Mouse (Mus musculus) brown adipose tissue, adult 24 weeks (tissue): Measurements from ENCODE around the gene Anks1b. TPM values are rescaled to one million over a fixed set of nuclear protein-coding genes. Genes with fewer than 3 reads are reported as not detected.

ENCODE experiments used
- H3K27ac ChIP-seq: fragments of 200-500 bp; replicated peaks from 2 replicates; pipeline ENCODE4 v1.5.1; 2012; ENCODE audit warnings: low read depth, mild to moderate bottlenecking, low read length
- H3K4me1 ChIP-seq: fragments of 200-500 bp; 2 replicates; pipeline ENCODE4 v1.6.1; 2012; ENCODE audit warnings: low read length, mixed read lengths; ENCODE audit not compliant: control insufficient read depth, insufficient read depth, insufficient read length
- H3K4me3 ChIP-seq: fragments of 200-500 bp; 2 replicates; pipeline ENCODE4 v1.5.1; 2012; ENCODE audit warnings: low read depth, mild to moderate bottlenecking, low read length, moderate library complexity; ENCODE audit not compliant: insufficient read depth
- polyA plus RNA-seq: library from polyadenylated mRNA; stranded (reverse); fragments of >200 nt; gene quantifications from 2 replicates; pipeline ENCODE4 v1.2.4, GENCODE M21; 2012; ENCODE audit not compliant: missing spikeins, insufficient read depth, insufficient read length

The Anks1b gene
- polyA plus RNA-seq, 1 experiment, result not detected

DNA sequence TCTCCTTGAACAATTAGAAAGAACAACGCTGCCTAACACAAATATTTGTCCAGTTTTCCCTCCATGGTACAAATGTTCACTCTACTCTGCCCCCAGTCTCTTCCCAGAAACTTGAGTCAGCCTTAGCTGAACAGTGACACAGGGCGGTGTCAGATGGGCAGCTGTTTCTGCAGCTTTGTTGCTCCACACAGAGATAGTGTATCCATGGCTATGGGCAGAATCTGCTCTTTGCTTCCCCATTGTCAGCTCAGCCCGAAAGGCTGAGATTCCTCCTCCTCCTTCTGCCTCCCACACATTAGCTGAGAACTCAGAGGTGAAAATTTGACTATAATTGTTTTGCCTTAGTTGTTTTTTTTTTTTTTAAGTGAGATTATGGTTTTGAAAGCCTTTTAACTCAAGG is 1024.6 kb downstream of the Anks1b start:
- Histone ChIP-seq H3K4me3 (no peak overlapping the region), H3K27ac (no peak overlapping the region), H3K4me1 (no peaks in the 10 kb centered on the region)

DNA sequence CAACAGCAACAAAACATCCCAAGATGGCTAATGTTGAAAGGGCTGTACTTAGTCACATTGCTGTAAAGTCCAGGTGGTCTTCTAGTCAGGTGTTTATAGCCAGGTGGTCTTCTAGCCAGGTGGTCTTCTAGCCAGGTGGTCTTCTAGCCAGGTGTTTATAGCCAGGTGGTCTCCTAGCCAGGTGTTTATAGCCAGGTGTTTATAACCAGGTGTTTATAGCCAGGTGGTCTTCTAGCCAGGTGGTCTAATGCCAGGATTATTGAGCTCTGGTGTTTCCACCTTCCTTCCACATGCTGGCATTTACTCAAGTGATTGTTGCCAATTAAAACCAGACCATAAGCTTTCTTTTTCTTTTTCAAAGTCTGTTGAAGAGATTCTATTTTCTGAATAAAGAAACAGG is 1030.9 kb downstream of the Anks1b start:
- Histone ChIP-seq H3K4me1 (no peaks in the 10 kb centered on the region), H3K27ac (no peak overlapping the region), H3K4me3 (no peak overlapping the region)

DNA sequence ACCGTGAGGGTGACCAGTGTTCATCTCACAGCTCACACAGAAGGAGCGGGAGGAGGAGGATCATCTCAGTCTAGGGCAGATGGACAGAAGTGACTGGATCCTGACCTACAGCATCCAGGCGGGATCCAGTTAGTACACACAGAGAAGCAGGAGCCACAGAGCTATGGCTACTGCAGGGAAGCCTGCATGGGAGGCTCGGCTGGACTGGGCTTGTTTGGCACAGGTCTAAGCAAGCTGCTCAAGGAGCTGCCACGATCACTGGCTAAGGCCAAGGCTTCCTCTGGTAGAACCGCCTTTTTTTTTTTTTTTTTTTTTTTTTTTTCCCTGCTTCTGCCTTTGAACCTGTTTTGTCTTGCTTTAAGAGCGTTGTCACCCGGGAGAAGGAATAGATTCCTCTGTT is 1034.1 kb downstream of the Anks1b start:
- Histone ChIP-seq H3K4me1 (no peaks in the 10 kb centered on the region), H3K27ac (no peak overlapping the region), H3K4me3 (no peak overlapping the region)

DNA sequence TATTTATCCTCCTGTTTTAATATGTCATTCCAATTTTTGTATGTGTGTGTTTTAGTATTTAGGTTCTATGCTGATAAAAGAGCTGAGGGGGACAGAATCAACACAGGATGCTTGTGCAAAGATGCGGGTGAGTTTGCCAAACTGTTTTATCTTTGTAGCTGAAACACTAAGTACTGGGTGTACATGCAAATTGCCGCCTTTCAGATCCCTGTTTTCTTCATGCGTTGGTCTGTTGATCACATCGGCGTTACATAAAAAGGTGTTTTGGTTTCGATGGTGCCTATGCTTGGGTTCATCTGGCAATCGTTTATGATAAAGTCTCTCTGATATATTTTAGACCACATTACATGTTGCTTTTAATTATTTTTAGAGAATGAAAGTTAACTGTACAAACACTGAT is 1050.2 kb downstream of the Anks1b start:
- Histone ChIP-seq H3K27ac (no peak overlapping the region), H3K4me1 (no peaks in the 10 kb centered on the region), H3K4me3 (no peak overlapping the region)

DNA sequence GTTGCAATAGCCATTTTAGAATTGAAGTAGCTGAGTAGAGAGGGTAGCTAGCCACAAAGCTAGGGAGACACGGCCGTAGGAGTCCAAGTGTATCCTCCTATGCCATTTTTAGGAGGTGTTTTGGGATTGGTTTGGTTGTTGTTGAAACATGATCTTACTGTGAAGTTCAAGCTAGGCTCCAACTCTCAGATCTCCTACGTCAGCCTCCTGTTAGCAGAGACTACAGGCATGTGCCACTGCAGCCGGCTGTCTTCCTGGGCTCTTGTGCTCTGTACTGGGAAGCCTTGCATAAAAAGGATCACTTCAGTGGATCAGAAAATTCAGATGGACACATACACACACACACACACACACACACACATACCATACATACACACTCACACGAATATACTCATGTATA is 1059.8 kb downstream of the Anks1b start:
- H3K4me3 ChIP-seq, result no peak overlapping the region
- no peak overlapping the region for H3K27ac ChIP-seq

DNA sequence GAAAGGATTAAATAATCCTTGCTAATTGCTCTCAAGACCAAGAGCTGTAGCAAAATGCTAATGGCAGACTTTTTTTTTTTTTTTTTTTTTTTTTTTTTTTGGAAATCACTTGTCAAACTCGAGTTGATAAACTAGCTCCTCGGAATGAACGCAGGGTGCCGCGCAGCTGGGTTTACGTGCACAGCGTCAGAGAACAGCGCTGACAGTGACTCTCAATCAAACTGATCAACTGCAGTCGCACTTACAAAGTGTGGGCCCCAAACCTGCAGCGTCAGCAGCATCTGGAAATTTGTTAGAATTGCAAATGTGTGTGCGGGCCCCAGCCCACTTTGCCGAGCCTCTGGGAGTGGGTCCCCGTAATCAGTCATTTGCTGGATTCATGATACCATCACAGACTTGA is 1061.4 kb downstream of the Anks1b start:
- no peak overlapping the region for H3K4me3 ChIP-seq
- no peak overlapping the region for H3K27ac ChIP-seq
- H3K4me1 ChIP-seq, result no peaks in the 10 kb centered on the region

More for the DNA sequence above, 1059.8 kb downstream of the Anks1b start:
- H3K4me1 ChIP-seq, result no peaks in the 10 kb centered on the region

DNA sequence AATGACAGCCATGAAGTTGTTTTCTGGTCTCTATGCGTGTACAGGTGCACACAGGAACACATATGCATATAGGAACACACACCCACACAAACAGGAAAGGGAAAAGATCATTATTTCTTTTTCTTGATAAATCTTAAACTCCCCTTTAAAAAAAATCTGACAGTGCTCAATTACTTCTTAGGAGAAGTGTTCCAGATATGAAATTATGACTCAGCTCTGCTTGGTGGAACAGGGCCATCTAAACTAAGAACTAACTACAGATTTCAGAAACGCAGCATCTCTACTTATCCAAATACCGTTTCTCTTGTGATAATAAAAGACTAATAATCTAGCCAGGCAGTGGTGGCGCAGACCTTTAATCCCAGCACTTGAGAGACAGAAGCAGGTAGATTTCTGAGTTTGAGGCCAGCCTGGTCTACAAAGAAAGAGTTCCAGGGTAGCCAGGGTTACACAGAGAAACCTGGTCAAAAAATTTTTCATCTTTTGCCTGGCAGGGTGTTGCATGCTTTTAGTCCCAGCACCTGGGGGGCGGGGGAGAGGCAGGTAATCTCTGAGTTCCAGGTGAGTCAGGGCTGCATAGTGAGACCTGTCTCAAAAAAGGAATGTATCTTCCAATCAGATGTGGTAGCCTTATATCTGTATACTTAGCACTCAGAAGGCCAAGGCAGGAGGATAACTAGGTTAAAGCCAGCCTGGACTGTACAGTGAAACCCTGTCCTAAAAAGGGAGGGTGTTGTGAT is 1064.6 kb downstream of the Anks1b start:
- no peak overlapping the region for H3K4me3 ChIP-seq
- H3K27ac ChIP-seq, result no peak overlapping the region
- no peaks in the 10 kb centered on the region for H3K4me1 ChIP-seq

DNA sequence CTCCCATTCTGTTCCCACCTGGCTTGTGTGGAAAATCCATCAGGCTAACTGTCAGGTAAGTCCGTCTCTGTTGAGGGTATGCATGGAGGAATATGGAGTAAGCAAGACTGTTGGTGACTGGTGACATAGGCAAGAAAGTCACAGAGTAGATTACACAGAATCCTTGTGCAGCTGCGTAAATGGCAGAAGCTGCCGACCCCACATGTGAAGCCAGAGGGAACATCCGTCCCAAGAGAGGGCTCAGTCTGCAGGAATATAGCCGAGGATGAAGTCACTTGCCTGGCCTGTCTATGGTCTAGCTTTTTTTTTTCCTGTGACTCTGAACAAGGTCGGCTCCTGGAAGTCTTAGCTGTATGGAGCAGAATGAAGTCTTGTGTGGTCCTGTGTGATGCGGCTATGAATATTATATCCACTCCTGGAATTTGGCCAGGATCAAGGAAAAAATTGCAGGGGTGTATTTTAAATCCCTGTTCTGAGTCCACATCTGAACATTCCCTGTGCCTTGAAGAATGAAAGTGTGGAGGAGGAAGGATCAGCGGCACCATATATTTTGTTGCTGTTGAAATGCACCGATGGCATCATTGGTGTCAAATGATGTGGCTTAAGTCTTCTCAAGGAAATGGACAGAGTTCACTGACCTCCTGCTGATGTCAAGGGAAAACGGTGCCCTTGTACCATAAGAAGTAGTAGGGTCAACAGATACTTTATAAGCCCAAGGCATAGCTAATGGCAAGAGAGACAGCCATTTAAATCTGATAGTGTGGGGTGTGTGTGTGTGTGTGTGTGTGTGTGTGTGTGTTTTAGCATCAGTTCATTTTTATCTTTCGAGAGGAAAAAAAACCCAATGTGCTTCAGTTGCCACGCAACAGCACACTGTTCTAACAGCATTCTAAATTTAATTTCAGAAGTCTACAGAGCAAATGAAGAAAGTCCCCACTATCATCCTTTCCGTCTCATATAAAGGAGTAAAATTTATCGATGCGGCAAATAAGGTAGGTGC is 1067.5 kb downstream of the Anks1b start:
- Histone ChIP-seq H3K4me1 (no peaks in the 10 kb centered on the region), H3K4me3 (no peak overlapping the region), H3K27ac (no peak overlapping the region)

DNA sequence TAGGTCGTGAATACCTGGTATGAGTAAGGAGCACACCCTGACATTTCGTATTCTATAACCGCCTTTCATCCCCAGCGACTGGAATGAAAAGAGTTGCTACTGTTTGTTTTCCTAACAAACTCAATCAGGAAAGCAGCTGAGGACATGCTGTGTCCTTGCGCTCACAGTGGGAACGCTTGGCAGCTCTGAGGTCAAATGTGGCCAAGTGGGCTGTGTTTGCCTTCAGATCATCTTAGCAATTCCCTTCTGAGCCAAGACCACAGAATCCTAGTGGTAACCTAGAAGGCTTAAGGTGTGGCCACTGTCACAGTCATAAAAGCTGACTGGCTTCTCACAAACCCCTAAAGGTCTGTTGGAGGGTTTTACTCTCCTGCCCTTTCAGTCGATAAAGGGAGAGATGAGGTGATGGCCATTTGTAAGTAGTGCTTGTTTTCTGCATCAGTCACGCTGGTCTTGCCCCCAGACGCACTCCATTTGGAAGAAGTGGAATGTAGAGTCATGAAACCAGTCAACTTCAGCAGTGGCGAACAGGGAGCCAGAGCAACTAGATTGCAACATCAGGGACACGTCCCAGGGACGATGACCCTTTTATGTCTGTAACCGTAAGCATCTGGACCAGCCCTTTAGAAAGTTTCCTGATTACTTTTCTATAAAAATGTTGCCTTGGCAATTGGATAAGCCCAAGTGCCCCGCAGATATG is 1068.8 kb downstream of the Anks1b start:
- Histone ChIP-seq H3K4me3 (no peak overlapping the region), H3K27ac (no peak overlapping the region), H3K4me1 (no peaks in the 10 kb centered on the region)

DNA sequence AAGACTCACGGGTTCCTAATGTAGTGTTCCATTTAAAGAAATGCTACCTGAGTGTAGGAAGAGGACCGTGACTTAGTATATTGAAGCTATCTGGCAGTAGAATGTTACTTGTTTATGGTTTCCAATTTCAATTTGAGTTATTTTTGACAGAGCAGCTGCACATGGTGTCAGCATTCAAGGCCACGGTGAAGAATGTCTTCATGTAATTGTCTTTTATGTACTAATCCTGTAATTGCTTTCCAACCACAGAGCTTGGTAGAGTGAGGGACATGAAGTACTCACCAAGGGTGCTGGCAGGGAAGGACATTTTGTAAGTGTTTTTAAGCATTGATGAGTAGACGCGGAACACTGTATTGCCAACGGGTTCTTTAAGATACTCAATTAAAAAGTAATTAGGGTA is 1073.7 kb downstream of the Anks1b start:
- Histone ChIP-seq H3K4me1 (no peaks in the 10 kb centered on the region), H3K4me3 (no peak overlapping the region), H3K27ac (no peak overlapping the region)

DNA sequence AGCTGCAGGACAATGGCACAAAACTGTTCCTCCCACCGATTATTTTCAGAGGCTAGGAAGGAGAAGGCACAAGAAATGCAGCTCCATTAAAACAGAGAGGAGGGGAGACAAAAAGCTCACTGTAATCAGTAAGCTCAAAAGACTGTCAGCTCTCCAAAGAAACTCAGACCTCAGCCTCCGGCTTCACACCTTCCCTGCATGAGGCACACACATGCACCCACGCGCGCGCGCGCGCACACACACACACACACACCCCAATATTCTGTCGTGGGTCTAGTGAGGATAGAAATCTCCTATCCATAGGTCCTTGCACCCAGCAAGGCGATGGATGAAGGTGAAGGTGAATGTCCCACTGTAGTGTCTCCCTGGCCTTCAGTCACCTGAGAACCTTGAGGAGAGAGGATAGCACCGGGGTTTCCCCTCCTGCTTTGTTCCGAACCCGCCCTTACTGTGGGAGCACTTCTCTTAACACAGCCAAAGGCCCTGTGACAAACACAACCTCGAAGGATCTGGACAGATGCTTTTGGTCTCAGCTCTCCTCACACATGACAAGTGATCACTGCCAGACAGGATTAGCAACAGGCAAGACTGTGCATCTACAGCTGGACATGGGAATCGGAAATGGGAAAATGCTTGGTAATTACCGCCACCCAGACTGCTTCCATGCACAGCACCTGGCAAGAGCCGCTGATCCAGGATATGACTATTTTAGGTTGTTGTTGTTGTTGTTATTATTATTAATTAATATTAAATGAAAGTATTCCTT is 1074.5 kb downstream of the Anks1b start:
- Histone ChIP-seq H3K4me1 (no peaks in the 10 kb centered on the region), H3K27ac (no peak overlapping the region), H3K4me3 (no peak overlapping the region)

DNA sequence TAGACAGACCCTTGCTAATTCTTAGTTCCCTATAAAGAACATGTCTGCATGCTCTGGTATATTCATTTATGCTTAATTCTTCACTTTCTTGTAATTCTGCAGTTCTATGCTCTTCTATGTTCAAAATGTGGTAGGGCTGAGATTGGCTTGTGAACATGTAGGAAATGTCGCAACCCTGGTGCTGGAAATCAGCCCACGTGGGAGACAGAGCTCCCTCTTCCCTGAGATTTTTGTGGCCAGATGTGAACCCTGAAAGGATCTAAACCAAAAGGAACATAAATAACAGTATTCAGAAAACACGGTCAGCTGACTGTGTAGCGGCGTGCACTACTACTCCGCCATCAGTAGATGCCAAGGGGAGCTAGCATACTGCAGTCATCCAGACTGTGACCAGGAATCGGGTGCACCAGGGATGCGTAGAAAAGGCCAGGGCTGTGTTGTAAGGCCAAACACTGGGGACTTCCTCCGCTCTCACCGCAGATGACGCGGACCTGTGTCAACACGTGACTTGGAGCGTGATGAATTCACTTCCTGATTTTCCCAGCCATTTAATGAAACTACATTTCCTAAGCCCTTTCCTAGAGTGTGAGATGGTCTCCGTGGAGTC is 1079.9 kb downstream of the Anks1b start:
- Histone ChIP-seq H3K4me3 (no peak overlapping the region), H3K27ac (no peak overlapping the region), H3K4me1 (no peaks in the 10 kb centered on the region)

DNA sequence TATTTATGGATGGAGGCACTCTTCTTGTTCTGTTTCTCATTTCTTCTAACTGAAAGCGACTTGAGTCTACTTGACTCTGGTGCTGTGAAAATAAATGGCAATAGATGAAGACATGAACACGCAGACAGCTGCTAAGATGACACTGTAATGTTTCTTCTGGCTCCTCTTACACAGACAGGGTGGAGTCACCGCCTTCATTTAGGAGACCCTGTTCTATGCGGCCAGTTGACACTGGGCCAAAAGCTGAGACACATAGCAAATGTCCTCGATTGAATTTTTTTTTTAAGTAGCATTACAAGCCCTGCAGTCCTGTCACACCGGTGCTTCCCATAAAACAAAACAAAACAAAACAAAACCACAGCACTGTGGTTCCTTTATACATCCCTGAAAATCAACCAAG is 1080.5 kb downstream of the Anks1b start:
- H3K27ac ChIP-seq, result no peak overlapping the region

DNA sequence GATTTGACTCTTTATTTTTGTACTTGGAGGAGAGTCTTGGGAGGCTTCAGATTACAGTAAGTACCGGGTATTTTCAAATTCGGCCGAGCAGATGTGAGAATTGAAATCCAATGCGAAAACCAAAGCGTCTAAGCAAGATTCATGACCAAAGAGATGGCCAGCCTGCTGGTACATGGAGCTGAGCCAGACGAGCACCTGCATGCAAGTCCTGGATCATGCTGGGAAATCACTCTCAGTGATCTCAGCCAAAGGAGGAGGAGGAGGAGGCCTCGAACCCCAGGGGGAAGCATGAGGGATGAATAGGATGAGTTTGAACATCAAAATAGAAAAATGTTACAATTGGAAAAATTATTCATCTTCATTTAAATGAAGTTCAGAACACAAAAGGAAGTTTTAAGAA is 1087.1 kb downstream of the Anks1b start:
- Histone ChIP-seq H3K4me3 (no peak overlapping the region), H3K4me1 (no peaks in the 10 kb centered on the region), H3K27ac (no peak overlapping the region)

More for the DNA sequence above, 1080.5 kb downstream of the Anks1b start:
- H3K4me1 ChIP-seq, result no peaks in the 10 kb centered on the region
- H3K4me3 ChIP-seq, result no peak overlapping the region
